Mouse (Mus musculus) urinary bladder, adult 18-20 months (tissue): ENCODE results near the gene Scarb2.

ENCODE experiments used
- DNase-seq, 2 experiments: peaks; one replicate each; pipeline ENCODE4 v3.0.0; 2022; ENCODE audit warnings: low spot score in 2 of 2, mixed read lengths in 2 of 2

Scarb2 gene

GRCm38 (mm10) chr5:92438540-92438939 is 68.1 kb downstream of the Scarb2 start:
- DNase-seq: no peak

- peak; percentile 93 to 95 for DNase-seq
These were observed 71.5 kb downstream of the Scarb2 start, which contains the start of gene Nup54 for GRCm38 (mm10) chr5:92435025-92435584. TSS of gene Nup54 (minus strand) at chr5:92435219.

DNA sequence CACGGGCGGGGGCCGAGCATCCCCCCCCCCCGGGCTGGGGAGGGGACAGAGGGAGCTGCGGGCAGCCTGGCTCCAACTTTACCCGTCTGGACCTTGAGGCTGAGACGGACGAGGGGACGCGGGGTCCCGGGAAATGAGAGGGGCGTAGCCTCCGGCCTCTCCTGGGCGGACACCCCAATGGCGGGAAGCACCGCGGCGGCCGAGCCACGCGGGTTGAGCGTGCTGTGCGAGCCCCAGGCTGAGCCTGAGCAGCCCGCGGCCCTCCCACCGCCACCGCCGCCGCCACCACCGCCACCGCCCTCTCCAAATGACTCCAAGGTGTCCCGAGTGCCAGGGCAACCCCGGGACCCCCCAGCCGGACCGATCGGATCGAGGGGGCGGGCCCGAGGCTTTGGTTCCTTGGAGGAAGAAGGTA is 72.1 kb downstream of the Scarb2 start:
- DNase-seq: no peak

DNA sequence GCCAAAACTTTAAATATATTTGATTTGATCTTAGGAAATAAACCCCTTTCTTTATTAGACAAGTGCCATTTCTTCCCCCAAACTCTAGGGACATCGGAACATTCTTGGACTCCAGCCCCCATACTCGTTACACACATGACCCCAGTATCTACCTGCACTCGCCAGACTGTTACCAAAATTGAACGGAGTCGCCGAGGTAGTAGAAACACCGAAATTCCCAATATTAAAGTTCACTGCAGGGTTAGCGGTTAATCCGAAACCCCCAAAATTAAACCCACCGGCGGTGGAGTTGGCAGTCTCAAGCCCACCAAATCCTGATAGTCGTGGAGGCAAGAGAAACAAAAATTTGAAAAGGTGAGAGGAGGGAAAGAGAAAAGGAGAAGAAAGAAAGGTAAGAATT is 72.6 kb downstream of the Scarb2 start:
- no peak for DNase-seq

DNA sequence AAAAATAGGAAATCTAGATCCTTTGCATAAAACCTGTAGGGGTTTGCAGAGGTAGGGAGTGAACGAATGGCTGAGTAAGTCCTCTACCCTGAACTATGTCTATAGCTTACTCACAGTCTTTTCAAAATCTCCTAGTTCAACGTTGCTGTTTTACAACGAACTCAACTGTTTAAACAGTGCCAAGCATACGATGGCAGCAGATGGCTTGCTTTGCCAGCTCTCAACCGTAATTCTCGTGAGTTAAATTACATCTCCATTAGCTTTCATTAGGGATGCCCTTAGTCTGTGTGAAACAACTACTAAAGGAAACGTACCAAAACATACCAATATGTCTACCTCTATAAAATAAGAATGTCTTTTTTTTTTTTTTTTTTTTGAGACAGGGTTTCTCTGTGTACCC is 75.0 kb downstream of the Scarb2 start:
- no peak for DNase-seq

- DNase-seq: no peak
These were observed 75.9 kb downstream of the Scarb2 start for GRCm38 (mm10) chr5:92430723-92431122.

DNA sequence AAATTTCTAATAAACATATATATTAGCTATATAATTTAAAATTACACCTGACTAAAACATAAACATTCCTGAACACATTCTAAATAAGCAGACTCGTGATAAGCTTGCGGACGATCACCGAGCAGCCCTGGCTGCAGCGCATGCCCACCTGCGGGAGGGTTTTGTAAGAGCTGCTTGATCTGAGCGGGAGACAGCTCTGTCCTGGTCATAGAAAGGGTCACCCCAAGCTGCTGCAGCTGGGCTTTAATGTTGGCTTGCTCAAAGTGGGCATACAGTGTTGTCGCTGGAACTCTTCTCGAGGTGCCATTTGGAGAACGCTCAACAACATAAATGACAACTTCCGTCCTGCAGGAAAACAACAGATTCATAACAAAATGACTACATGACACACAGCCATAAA is 82.5 kb downstream of the Scarb2 start:
- no peak for DNase-seq

DNA sequence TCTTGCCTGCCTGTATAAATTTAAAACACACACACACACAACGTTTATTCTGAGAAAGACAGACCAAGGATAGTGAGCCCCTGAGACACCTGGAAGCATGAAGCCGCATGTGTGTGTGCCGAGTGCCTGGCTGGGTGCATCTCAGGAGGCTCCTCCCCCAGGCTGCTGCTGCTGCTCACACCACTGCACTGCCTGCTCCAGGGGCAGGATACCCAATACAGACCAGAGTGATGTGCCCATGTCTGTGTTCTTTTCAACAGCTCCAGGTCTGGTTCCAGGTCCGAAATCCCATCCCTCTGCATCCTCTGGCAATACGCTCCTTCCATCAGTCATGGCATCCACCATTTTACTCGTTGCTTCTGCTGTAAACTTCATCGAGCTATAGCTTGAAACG is 92.7 kb downstream of the Scarb2 start:
- DNase-seq: no peak

- DNase-seq: no peak
These were observed 93.2 kb downstream of the Scarb2 start for GRCm38 (mm10) chr5:92413271-92413981.

DNA sequence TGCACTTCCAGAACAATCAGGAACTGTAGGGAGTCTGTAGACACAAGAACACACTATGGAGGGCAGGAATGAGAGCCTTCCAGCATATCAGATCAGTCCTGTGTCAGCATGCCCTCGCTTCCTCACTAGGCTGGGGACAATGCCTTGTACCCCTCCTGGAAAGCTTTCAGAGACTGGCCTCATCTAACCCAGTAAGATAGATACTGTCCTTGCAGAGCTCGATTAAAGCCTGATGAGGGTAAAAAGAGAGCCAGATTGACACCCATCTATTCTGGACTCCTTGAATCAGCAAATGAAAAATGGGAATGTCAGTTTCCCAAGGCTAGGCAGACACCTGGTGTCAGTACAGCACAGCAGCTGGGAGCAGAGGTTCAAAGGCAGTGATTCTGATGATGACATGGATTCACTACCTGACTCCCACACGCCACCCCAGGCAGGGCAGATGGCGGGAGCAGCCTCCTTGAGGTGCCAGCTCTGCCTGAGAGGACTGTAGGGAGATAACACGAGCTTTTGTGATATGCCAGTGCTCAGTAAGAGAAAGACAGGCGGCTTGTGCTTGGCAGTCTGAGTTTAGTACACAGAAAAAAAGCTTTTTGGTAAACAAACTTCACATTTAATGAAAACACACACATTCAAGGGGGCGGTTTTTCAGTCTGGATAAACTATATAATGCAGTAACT is 95.0 kb downstream of the Scarb2 start:
- no peak for DNase-seq

GRCm38 (mm10) chr5:92410486-92410885 is 96.1 kb downstream of the Scarb2 start:
- no peak for DNase-seq

DNA sequence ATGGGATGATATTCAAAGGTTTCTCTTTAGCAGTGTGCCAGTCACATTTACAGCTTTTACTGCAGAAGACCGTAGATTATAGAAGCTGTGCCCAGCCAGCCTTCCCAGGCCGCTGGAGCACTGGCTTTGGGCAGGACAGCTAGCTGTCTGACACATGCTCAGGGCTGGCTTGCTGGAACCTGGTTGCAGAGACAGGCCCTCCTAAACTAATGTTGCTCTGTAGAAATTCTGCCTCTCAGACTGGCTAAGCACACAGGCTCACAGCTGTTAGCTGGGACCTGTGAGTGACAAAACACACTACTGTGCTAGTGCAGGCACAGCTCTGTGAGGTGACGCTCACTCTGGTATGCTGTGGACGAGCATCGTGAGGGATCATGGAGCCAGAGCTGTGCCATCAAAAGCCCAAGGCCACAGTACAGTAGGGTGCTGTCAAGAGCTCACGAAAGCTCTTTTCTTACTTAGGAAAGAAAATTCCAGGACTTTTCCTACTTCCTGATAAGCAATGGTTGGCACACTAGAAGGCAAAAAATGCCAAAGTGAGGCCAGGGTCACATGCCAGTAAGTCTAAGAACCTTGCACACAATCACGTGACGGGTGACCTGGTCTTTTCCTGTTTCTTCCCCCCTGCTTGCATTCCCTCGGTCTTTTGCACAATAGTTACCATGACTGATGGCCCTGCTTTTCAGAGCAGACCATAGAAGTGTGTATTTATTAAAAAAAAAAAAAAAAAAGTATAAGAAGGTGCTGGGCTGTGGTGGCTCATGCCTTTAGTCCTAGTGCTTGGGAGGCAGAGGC is 97.1 kb downstream of the Scarb2 start:
- DNase-seq: no peak

- no peak for DNase-seq
These were observed 102.3 kb downstream of the Scarb2 start for GRCm38 (mm10) chr5:92404400-92404678.

- DNase-seq: no peak
These were observed 102.9 kb downstream of the Scarb2 start for GRCm38 (mm10) chr5:92403562-92404399.

DNA sequence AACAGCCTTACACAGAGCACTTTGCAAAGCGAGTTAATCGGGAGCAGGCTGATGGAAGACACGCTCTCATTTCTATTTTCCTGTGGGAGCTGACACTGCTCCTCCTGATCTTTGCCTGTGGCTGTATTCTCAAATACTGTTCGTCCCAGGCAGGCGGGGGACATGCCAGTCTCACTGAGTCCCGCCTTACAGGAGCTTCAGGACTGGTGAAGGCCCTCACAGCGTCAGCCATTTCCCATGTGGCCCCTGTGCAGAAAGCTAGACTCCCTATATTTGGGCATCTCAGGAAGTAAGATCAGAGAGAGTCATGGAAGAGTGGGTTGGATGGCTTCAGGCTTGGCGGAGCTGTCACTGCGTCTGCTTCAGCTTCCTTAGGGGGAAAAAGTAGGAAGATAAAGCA is 103.8 kb downstream of the Scarb2 start:
- DNase-seq: no peak

DNA sequence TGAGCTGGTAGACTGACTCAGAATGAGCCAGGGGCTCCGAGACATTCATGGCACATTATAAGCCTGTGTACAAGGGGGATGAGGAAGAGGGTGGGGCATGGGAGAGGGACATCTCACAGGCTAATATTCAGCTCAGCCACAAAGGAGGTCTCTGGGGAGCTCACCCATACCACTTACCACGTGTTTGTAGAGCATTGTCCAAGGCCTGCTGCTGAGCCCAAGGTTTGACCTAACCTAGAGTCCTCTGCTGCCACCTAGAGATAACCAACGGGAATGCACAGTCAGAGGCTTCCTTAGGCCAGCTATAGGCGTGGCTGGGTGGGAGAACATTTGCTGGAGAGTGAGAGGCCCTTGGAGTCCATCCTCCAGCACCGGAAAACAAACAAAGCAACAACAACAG is 108.5 kb downstream of the Scarb2 start:
- peak; percentile 34 to 46 for DNase-seq

DNA sequence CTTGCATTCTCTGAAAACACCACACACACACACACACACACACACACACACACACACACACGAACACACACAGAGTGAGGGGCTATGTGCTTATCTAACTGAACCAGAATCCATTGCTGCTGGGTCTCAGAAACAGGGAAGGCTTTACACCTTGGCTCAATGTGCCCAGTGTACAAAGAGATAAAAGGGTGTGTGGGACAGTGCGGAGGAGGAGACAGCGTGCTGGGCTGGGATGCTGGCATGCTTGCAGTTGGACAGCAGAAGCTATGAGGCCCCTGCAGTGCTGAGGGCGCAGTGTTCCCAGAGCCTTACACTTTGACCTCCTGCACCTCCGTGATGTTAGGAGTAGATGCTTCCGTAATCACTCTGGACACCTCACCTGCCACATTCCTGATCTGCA is 110.2 kb downstream of the Scarb2 start:
- DNase-seq: no peak

GRCm38 (mm10) chr5:92395764-92396163 is 110.9 kb downstream of the Scarb2 start:
- DNase-seq: no peak

DNA sequence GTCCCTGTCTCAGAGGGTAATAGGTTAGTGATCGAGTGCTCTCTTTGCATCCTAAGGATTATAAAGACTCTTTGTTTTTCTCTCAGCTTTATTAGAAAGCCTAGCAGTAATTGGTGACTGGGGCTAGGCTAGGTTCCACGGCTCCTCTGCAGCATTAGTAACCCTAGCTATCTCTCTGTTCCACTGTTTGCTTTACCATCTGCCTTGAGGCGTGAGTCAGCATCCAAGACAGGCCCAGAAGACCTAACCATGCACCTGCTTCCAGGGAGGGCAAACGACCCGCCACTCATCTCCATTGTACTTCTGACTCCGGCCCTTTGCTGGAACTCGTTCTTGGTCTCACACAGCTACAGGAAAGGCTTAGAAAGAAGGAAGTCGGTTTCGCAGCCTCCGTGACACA is 112.8 kb downstream of the Scarb2 start:
- no peak for DNase-seq

DNA sequence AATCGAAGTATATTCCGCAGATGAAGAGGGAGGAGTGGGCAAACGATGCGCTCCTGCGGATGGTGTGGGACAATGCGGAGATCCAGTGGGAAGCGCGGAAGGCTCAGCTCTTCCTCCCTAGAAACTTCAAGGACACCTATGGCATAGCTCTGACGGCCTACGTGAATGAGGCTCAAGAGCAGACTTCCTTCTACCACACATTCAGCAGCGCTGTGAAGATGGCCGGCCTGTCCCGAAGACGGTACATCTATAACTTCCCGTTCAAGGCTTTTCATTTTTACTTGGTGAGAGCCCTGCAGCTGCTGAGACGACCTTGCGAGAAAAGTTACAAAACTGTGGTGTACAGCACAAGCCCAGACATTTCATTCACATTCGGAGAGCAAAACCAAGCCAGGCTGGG is 114.1 kb downstream of the Scarb2 start:
- DNase-seq: no peak
